Mouse (Mus musculus): ENCODE data around the gene Homer2. TPM values are rescaled to one million over a fixed set of nuclear protein-coding genes. Genes with fewer than 3 reads are reported as not detected.

The Homer2 gene
- polyA plus RNA-seq, 1 experiment from 2014 or later, result 3.9 TPM

DNA sequence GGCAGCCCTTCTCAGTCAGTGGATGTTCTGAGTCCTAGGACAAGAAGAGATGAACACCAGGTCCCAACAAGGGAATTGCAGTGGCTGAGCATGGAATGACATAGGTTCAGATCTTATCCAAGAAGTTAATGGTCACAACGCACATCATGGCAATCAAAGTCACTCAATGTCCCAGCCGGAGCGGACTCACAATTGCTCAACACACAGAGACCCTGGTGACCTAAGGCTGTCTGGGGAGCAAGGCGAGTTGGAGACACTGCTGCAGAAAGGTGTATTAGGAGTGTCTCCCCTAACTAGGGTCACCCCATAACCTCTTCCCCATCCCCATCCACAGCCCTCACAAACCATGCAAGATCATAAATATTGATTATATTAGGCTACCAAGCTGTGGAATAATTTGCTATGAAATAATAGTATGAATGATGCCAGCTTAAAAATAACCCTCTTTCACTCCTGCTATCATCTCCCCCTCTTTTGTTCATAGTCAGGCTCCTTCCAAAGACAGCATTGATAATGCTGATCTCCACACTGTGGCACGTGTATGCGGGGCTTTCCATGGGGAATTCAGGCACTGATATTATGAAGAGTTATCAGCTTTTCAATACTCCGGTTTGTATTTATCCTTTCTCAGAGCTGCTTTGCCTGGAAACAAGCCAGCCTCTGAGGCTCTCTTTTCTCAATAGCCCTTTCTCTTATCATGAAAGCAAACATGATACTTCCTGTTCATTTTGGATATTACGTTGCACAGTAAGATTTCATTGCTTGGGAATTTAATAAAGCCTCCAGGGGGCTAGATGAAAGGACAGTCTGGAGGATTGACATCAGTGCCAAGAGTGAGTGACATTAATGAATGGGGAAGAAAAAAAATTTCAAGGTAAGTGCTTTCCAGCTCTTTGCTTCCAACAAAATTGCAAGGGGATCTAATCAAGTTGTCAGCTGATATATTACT is 147.0 kb downstream of the Homer2 start:
- no peak overlapping the region for H3K27ac ChIP-seq (replicated peaks)
- H3K4me2 ChIP-seq, result no peak overlapping the region
- H3K36me3 ChIP-seq (replicated peaks), result no peaks in the 10 kb centered on the region
- no peak overlapping the region for H3K4me3 ChIP-seq (replicated peaks)
- H3K9ac ChIP-seq, result no peak overlapping the region
- no peak for ATAC-seq (ENCODE audit: insufficient read depth)
- no peaks in the 10 kb centered on the region for H3K4me1 ChIP-seq (replicated peaks)
- H3K9me3 ChIP-seq (replicated peaks), result no peaks in the 10 kb centered on the region
- H3K27me3 ChIP-seq, result peaks cover 6% of the 10 kb centered on the region; the same call in 1 of the 2 replicates
- 60% methylated on average over 8 of the region's 8 CpGs for WGBS (ENCODE audit: insufficient replicate concordance)

DNA sequence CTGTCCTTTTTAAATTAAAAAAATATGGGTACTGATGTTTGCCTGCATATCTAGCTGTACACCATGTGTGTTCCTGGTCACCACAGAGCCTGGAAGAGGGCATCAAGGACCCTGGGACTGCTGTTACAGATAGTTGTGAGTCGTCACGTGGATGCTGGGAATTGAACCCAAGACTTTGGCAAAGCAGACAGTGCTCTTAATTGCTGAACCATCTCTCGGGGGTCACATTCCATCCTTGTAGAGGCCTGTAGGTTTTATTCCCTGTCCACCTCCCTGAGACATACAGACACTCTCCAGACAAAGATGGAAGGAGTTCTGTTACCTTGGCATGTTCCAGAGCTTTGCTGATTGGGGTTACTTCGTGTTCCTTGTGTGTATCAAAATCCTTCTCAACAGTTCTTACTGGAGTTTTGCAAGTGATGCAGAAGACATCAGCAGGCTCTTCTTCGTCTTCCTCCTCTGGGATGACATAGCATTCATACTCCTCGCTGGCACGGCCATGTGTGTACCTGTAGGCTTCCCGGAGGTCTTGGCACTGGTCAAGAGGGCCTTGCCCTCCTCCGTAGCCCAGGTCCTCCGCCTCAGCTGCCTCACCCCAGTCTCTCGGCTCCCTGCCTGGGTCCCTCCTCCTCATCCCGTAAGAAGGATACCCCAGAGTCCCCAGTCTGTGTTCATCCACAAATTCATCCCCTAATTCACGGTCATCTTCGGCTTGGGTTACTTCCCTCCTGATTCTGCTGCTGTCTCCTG is 147.9 kb downstream of the Homer2 start:
- Histone ChIP-seq H3K4me3 (replicated peaks) (no peak overlapping the region), H3K27me3 (peaks cover 6% of the 10 kb centered on the region; the same call in 1 of the 2 replicates), H3K9ac (no peak overlapping the region), H3K27ac (replicated peaks) (no peak overlapping the region), H3K4me1 (replicated peaks) (no peaks in the 10 kb centered on the region), H3K36me3 (replicated peaks) (no peaks in the 10 kb centered on the region), H3K9me3 (replicated peaks) (no peaks in the 10 kb centered on the region), H3K4me2 (no peak overlapping the region)
- 61% methylated on average over 14 of the region's 14 CpGs for WGBS (ENCODE audit: insufficient replicate concordance)
- no peak for ATAC-seq (ENCODE audit: insufficient read depth)

- 53% methylated on average over 4 of the region's 4 CpGs for WGBS (ENCODE audit: insufficient replicate concordance)
- ATAC-seq (ENCODE audit: insufficient read depth), result no peak
- Histone ChIP-seq H3K4me2 (no peak overlapping the region), H3K4me3 (replicated peaks) (no peak overlapping the region), H3K9ac (no peak overlapping the region), H3K27me3 (peaks cover 6% of the 10 kb centered on the region; the same call in 1 of the 2 replicates), H3K9me3 (replicated peaks) (no peaks in the 10 kb centered on the region), H3K36me3 (replicated peaks) (no peaks in the 10 kb centered on the region), H3K4me1 (replicated peaks) (no peaks in the 10 kb centered on the region), H3K27ac (replicated peaks) (no peak overlapping the region)
These were observed 149.4 kb downstream of the Homer2 start for GRCm38 (mm10) chr7:81557985-81558360.

GRCm38 (mm10) chr7:81557252-81557984 is 149.9 kb downstream of the Homer2 start:
- no peak overlapping the region for H3K4me3 ChIP-seq (replicated peaks)
- ATAC-seq (ENCODE audit: insufficient read depth), result no peak
- peaks cover 6% of the 10 kb centered on the region; the same call in 1 of the 2 replicates for H3K27me3 ChIP-seq
- no peaks in the 10 kb centered on the region for H3K9me3 ChIP-seq (replicated peaks)
- H3K4me2 ChIP-seq, result no peak overlapping the region
- no peaks in the 10 kb centered on the region for H3K36me3 ChIP-seq (replicated peaks)
- WGBS (ENCODE audit: insufficient replicate concordance), result 60% methylated on average over 7 of the region's 7 CpGs
- no peak overlapping the region for H3K9ac ChIP-seq
- H3K4me1 ChIP-seq (replicated peaks), result no peaks in the 10 kb centered on the region
- H3K27ac ChIP-seq (replicated peaks), result no peak overlapping the region

DNA sequence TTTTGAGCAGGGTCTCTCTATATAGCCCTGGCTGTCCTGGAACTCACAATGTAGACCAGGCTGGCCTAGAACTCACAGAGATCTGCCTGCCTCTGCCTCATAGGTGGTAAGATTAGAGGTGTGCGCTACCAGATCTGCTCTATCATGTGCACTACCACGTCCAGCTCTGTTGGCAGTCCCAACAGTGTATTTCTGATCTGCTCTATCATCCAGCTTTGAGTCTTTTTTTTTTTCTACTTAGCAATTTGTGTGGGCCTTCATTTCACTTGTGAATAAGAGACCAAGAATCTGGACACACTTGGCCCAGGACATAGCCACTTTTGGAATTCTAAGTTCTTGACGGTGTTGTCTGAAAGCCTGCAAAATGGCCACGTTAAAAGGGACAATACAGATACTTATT is 150.5 kb downstream of the Homer2 start:
- Histone ChIP-seq H3K9ac (no peak overlapping the region), H3K27me3 (peaks cover 6% of the 10 kb centered on the region; the same call in 1 of the 2 replicates), H3K4me2 (no peak overlapping the region), H3K4me1 (replicated peaks) (no peaks in the 10 kb centered on the region), H3K36me3 (replicated peaks) (no peaks in the 10 kb centered on the region), H3K9me3 (replicated peaks) (no peaks in the 10 kb centered on the region), H3K27ac (replicated peaks) (no peak overlapping the region), H3K4me3 (replicated peaks) (no peak overlapping the region)
- no peak for ATAC-seq (ENCODE audit: insufficient read depth)
- 69% methylated on average over 4 of the region's 4 CpGs for WGBS (ENCODE audit: insufficient replicate concordance)

DNA sequence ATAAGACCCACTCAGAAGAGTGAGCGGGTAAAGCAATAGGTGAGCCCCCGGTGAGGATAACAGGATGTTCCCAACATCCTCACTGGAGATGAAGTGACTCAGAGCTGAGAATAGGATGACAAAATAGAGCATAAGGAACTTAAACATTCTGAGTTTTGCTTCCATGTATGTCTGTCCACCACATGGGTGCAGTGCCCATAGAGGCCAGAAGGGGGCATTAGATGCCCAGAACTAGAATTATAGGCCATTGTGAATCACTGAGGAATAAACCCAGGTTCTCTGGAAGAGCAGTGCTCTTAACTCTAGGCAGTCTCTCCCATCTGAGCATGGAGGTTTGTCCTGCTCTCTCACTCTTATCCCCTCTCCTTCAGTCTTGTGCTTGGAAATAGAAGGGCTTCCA is 153.0 kb downstream of the Homer2 start:
- H3K4me2 ChIP-seq, result no peak overlapping the region
- 50% methylated on average over 2 of the region's 2 CpGs for WGBS (ENCODE audit: insufficient replicate concordance)
- H3K9ac ChIP-seq, result no peak overlapping the region
- H3K27ac ChIP-seq (replicated peaks), result no peak overlapping the region
- no peak overlapping the region for H3K4me3 ChIP-seq (replicated peaks)
- no peak for ATAC-seq (ENCODE audit: insufficient read depth)
- no peaks in the 10 kb centered on the region for H3K9me3 ChIP-seq (replicated peaks)
- no peaks in the 10 kb centered on the region for H3K4me1 ChIP-seq (replicated peaks)
- H3K27me3 ChIP-seq, result peaks cover 6% of the 10 kb centered on the region; the same call in 1 of the 2 replicates
- no peaks in the 10 kb centered on the region for H3K36me3 ChIP-seq (replicated peaks)

- Histone ChIP-seq H3K9me3 (replicated peaks) (no peaks in the 10 kb centered on the region), H3K4me2 (no peak overlapping the region), H3K4me3 (replicated peaks) (no peak overlapping the region), H3K27me3 (peaks cover 6% of the 10 kb centered on the region; the same call in 1 of the 2 replicates), H3K36me3 (replicated peaks) (no peaks in the 10 kb centered on the region), H3K9ac (no peak overlapping the region), H3K27ac (replicated peaks) (no peak overlapping the region), H3K4me1 (replicated peaks) (no peaks in the 10 kb centered on the region)
- ATAC-seq (ENCODE audit: insufficient read depth), result no peak
- WGBS (ENCODE audit: insufficient replicate concordance), result 52% methylated on average over 4 of the region's 4 CpGs
These were observed 153.7 kb downstream of the Homer2 start for GRCm38 (mm10) chr7:81553589-81553988.

Other genes with a start within 250 kb of the Homer2 start
- 0.08 and 0.09 TPM in 2 replicates for gene Ap3b2, start 213.6 kb downstream of the Homer2 start, polyA plus RNA-seq (2015; fragmentation: Nextera tagmentation; extraction: Ambion mirVana)
- not detected in 2 replicates for gene BC048679, start 209.2 kb downstream of the Homer2 start, polyA plus RNA-seq (2015; fragmentation: Nextera tagmentation; extraction: Ambion mirVana)
- 0.31 and 0.47 TPM in 2 replicates for gene Fsd2, start 140.6 kb downstream of the Homer2 start, polyA plus RNA-seq (2015; fragmentation: Nextera tagmentation; extraction: Ambion mirVana)
- 4.9 and 5.2 TPM in 2 replicates for gene Whamm, start 136.3 kb downstream of the Homer2 start, polyA plus RNA-seq (2015; fragmentation: Nextera tagmentation; extraction: Ambion mirVana)
- 57.5 and 58.7 TPM in 2 replicates for gene Ramac, start 55.4 kb upstream of the Homer2 start, polyA plus RNA-seq (2015; fragmentation: Nextera tagmentation; extraction: Ambion mirVana)
- gene 3110040N11Rik, start 82.0 kb upstream of the Homer2 start, polyA plus RNA-seq (2015; fragmentation: Nextera tagmentation; extraction: Ambion mirVana), result 20.7 and 20.9 TPM in 2 replicates
- gene Btbd1, start 121.9 kb upstream of the Homer2 start, polyA plus RNA-seq (2015; fragmentation: Nextera tagmentation; extraction: Ambion mirVana), result 18.1 and 18.2 TPM in 2 replicates
- not detected in 2 replicates for gene Gm10160, start 148.3 kb upstream of the Homer2 start, polyA plus RNA-seq (2015; fragmentation: Nextera tagmentation; extraction: Ambion mirVana)
- 10.8 and 11.1 TPM in 2 replicates for gene Tm6sf1, start 151.5 kb upstream of the Homer2 start, polyA plus RNA-seq (2015; fragmentation: Nextera tagmentation; extraction: Ambion mirVana)
- gene Hdgfl3, start 226.9 kb upstream of the Homer2 start, polyA plus RNA-seq (2015; fragmentation: Nextera tagmentation; extraction: Ambion mirVana), result 0.41 and 0.51 TPM in 2 replicates

All from liver, embryonic 15.5 days (tissue).